Mouse (Mus musculus) limb, embryonic 11.5 days (tissue): ENCODE measurements around the gene Srpx. TPM values are rescaled to one million over a fixed set of nuclear protein-coding genes. Genes with fewer than 3 reads are reported as not detected.

Experiments
- ATAC-seq: fragments of 200-750 bp; cut with Nextera tagmentation; 2 replicates; pipeline ENCODE4 v1.8.0; 2017; ENCODE audit warnings: low read depth; ENCODE audit not compliant: insufficient number of reproducible peaks, low FRiP score, low TSS enrichment
- DNase-seq: peaks from one replicate; pipeline ENCODE4 v3.0.0-alpha.2; 2015; ENCODE audit warnings: low spot score
- H3K27ac ChIP-seq: fragments of 300-500 bp; sonication (generic); replicated peaks from 2 replicates; pipeline ENCODE4 v1.5.1; 2014; ENCODE audit warnings: low read depth, mild to moderate bottlenecking, low read length
- H3K27me3 ChIP-seq: fragments of 300-500 bp; sonication (generic); 2 replicates; pipeline ENCODE4 v1.6.1; 2014; ENCODE audit warnings: mild to moderate bottlenecking, low read length, mixed read lengths; ENCODE audit not compliant: control insufficient read depth, insufficient read depth
- H3K36me3 ChIP-seq: fragments of 300-500 bp; sonication (generic); 2 replicates; pipeline ENCODE4 v1.6.1; 2014; ENCODE audit warnings: mild to moderate bottlenecking, low read length, moderate library complexity, mixed read lengths; ENCODE audit not compliant: control insufficient read depth, insufficient read depth
- H3K4me1 ChIP-seq: fragments of 300-500 bp; sonication (generic); 2 replicates; pipeline ENCODE4 v1.6.1; 2014; ENCODE audit warnings: low read length, mixed read lengths; ENCODE audit not compliant: control insufficient read depth, insufficient read depth
- H3K4me2 ChIP-seq: fragments of 300-500 bp; sonication (generic); 2 replicates; pipeline ENCODE4 v1.6.1; 2014; ENCODE audit warnings: low read depth, mild to moderate bottlenecking, moderate library complexity; ENCODE audit not compliant: severe bottlenecking
- H3K4me3 ChIP-seq: fragments of 300-500 bp; sonication (generic); 2 replicates; pipeline ENCODE4 v1.5.1; 2014; ENCODE audit warnings: low read depth, low read length
- H3K9ac ChIP-seq: fragments of 300-500 bp; sonication (generic); 2 replicates; pipeline ENCODE4 v1.6.1; 2014; ENCODE audit warnings: mild to moderate bottlenecking, low read length
- H3K9me3 ChIP-seq: fragments of 300-500 bp; sonication (generic); 2 replicates; pipeline ENCODE4 v1.6.1; 2016; ENCODE audit warnings: low read length; ENCODE audit not compliant: control insufficient read depth
- WGBS: fragments of 180-500 bp; shearing (Covaris S2); extraction: QIAGEN DNeasy Blood & Tissue Kit; methylation state at CpG from one replicate; pipeline ENCODE4 v1.1.7; 2014; 5-methylcytosine and 5-hydroxymethylcytosine counted together
- polyA plus RNA-seq: library from polyadenylated mRNA; unstranded; fragments of >200 nt; fragmentation: Nextera tagmentation; extraction: Ambion mirVana; gene quantifications from 2 replicates; pipeline ENCODE4 v1.2.1, GENCODE M21; 2014

Srpx gene
- polyA plus RNA-seq, 1 experiment from 2014 or later = 4.8 TPM

- ATAC-seq (no peak), DNase-seq (no peak)
- H3K36me3 ChIP-seq = no peaks in the 10 kb centered on the region
- no peaks in the 10 kb centered on the region for H3K4me1 ChIP-seq
- H3K4me3 ChIP-seq = no peak overlapping the region
- H3K9me3 ChIP-seq = no peaks in the 10 kb centered on the region
- no peak overlapping the region for H3K9ac ChIP-seq
- H3K27me3 ChIP-seq = no peaks in the 10 kb centered on the region
- WGBS = 37% methylated on average over 1 of the region's 1 CpGs
- no peak overlapping the region for H3K4me2 ChIP-seq
- no peak overlapping the region for H3K27ac ChIP-seq
These were observed 37.5 kb downstream of the Srpx start for GRCm38 (mm10) chrX:10079981-10080380.

- Histone ChIP-seq H3K27me3 (no peaks in the 10 kb centered on the region), H3K36me3 (no peaks in the 10 kb centered on the region), H3K4me1 (no peaks in the 10 kb centered on the region), H3K9me3 (no peaks in the 10 kb centered on the region), H3K27ac (no peak overlapping the region), H3K4me2 (no peak overlapping the region), H3K9ac (no peak overlapping the region), H3K4me3 (no peak overlapping the region)
- 87% methylated on average over 3 of the region's 3 CpGs for WGBS
- no peak for DNase-seq
- no peak for ATAC-seq
These were observed 43.5 kb downstream of the Srpx start for GRCm38 (mm10) chrX:10073966-10074365.

- ATAC-seq = no peak
- H3K27me3 ChIP-seq = no peaks in the 10 kb centered on the region
- H3K9me3 ChIP-seq = no peaks in the 10 kb centered on the region
- no peak overlapping the region for H3K27ac ChIP-seq
- no peaks in the 10 kb centered on the region for H3K36me3 ChIP-seq
- no peak overlapping the region for H3K9ac ChIP-seq
- H3K4me3 ChIP-seq = no peak overlapping the region
- DNase-seq = no peak
- H3K4me2 ChIP-seq = no peak overlapping the region
- WGBS = 71% methylated on average over 2 of the region's 2 CpGs
- no peaks in the 10 kb centered on the region for H3K4me1 ChIP-seq
These were observed 46.0 kb downstream of the Srpx start for GRCm38 (mm10) chrX:10071529-10071928.

GRCm38 (mm10) chrX:10070689-10071088 lies 46.8 kb downstream of the Srpx start:
- Histone ChIP-seq H3K4me2 (no peak overlapping the region), H3K9ac (no peak overlapping the region), H3K9me3 (no peaks in the 10 kb centered on the region), H3K4me1 (no peaks in the 10 kb centered on the region), H3K27ac (no peak overlapping the region), H3K36me3 (no peaks in the 10 kb centered on the region), H3K27me3 (no peaks in the 10 kb centered on the region), H3K4me3 (no peak overlapping the region)
- ATAC-seq = no peak
- 26% methylated on average over 6 of the region's 6 CpGs for WGBS
- peak; percentile 22 for DNase-seq

- DNase-seq (no peak), ATAC-seq (no peak)
- H3K9me3 ChIP-seq = no peaks in the 10 kb centered on the region
- no peak overlapping the region for H3K9ac ChIP-seq
- H3K36me3 ChIP-seq = no peaks in the 10 kb centered on the region
- H3K27ac ChIP-seq = no peak overlapping the region
- H3K27me3 ChIP-seq = no peaks in the 10 kb centered on the region
- no peak overlapping the region for H3K4me2 ChIP-seq
- no peaks in the 10 kb centered on the region for H3K4me1 ChIP-seq
- 83% methylated on average over 4 of the region's 4 CpGs for WGBS
- H3K4me3 ChIP-seq = no peak overlapping the region
These were observed 48.1 kb downstream of the Srpx start for GRCm38 (mm10) chrX:10069405-10069804.

GRCm38 (mm10) chrX:10063781-10064180 lies 53.7 kb downstream of the Srpx start:
- WGBS = 79% methylated on average over 1 of the region's 1 CpGs
- ATAC-seq = no peak
- H3K4me1 ChIP-seq = no peaks in the 10 kb centered on the region
- H3K9ac ChIP-seq = no peak overlapping the region
- no peak for DNase-seq
- no peaks in the 10 kb centered on the region for H3K36me3 ChIP-seq
- H3K27ac ChIP-seq = no peak overlapping the region
- H3K9me3 ChIP-seq = no peaks in the 10 kb centered on the region
- H3K4me3 ChIP-seq = no peak overlapping the region
- no peak overlapping the region for H3K4me2 ChIP-seq
- H3K27me3 ChIP-seq = no peaks in the 10 kb centered on the region

- WGBS = 74% methylated on average over 2 of the region's 2 CpGs
- H3K27ac ChIP-seq = no peak overlapping the region
- H3K4me2 ChIP-seq = no peak overlapping the region
- no peak overlapping the region for H3K4me3 ChIP-seq
- DNase-seq (no peak), ATAC-seq (no peak)
- no peaks in the 10 kb centered on the region for H3K36me3 ChIP-seq
- H3K9ac ChIP-seq = no peak overlapping the region
- H3K27me3 ChIP-seq = no peaks in the 10 kb centered on the region
- H3K9me3 ChIP-seq = no peaks in the 10 kb centered on the region
- H3K4me1 ChIP-seq = no peaks in the 10 kb centered on the region
These were observed 54.1 kb downstream of the Srpx start for GRCm38 (mm10) chrX:10063361-10063760.

- Histone ChIP-seq H3K4me1 (no peaks in the 10 kb centered on the region), H3K36me3 (no peaks in the 10 kb centered on the region), H3K27ac (no peak overlapping the region), H3K4me2 (no peak overlapping the region), H3K4me3 (no peak overlapping the region), H3K9ac (no peak overlapping the region), H3K27me3 (no peaks in the 10 kb centered on the region), H3K9me3 (no peaks in the 10 kb centered on the region)
- ATAC-seq = no peak
- no peak for DNase-seq
- WGBS = 81% methylated on average over 4 of the region's 4 CpGs
These were observed 55.3 kb downstream of the Srpx start for GRCm38 (mm10) chrX:10062201-10062600.

GRCm38 (mm10) chrX:10034666-10035065 lies 82.8 kb downstream of the Srpx start:
- H3K36me3 ChIP-seq = no peaks in the 10 kb centered on the region
- no peak overlapping the region for H3K27ac ChIP-seq
- DNase-seq (no peak), ATAC-seq (no peak)
- H3K27me3 ChIP-seq = no peaks in the 10 kb centered on the region
- H3K9me3 ChIP-seq = no peaks in the 10 kb centered on the region
- no peaks in the 10 kb centered on the region for H3K4me1 ChIP-seq
- no peak overlapping the region for H3K4me2 ChIP-seq
- H3K9ac ChIP-seq = no peak overlapping the region
- no peak overlapping the region for H3K4me3 ChIP-seq
